Mouse (Mus musculus): ENCODE measurements around the gene Atp5s.

- no peak for TF ChIP-seq CEBPB (IDR thresholded peaks at IDR 0.05; ENCODE audit: insufficient read depth, poor library complexity, severe bottlenecking)
- TF ChIP-seq POLR2A (IDR thresholded peaks at IDR 0.05; ENCODE audit: insufficient read length, low read depth): no peak
- TF ChIP-seq USF1 (IDR thresholded peaks at IDR 0.05; ENCODE audit: low read depth): no peak
- TF ChIP-seq MYOD1 (IDR thresholded peaks at IDR 0.05; ENCODE audit: control insufficient read depth in 1 of 3, insufficient read length in 2 of 3, low read depth in 2 of 3): no peak
- no peak for TF ChIP-seq TCF12 (IDR thresholded peaks at IDR 0.05; ENCODE audit: insufficient read depth, poor library complexity, severe bottlenecking)
- TF ChIP-seq E2F4 (IDR thresholded peaks at IDR 0.05; ENCODE audit: insufficient read depth): no peak
- no peak for TF ChIP-seq POLR2AphosphoS2 (IDR thresholded peaks at IDR 0.05; ENCODE audit: insufficient read length, low read depth)
- TF ChIP-seq MAX (IDR thresholded peaks at IDR 0.05; ENCODE audit: low read depth): no peak
- no peak for TF ChIP-seq REST (IDR thresholded peaks at IDR 0.05; ENCODE audit: insufficient read depth, insufficient read length)
- no peak for TF ChIP-seq TCF3 (IDR thresholded peaks at IDR 0.05; ENCODE audit: insufficient read length, low read depth)
- TF ChIP-seq MYOG (IDR thresholded peaks at IDR 0.05; ENCODE audit: control insufficient read depth in 1 of 3, insufficient read depth in 1 of 3, insufficient read length in 2 of 3, low read depth in 2 of 3): no peak
- no peak for TF ChIP-seq SRF (IDR thresholded peaks at IDR 0.05; ENCODE audit: control insufficient read depth, insufficient read length, low read depth)
Observed at GRCm38 (mm10) chr12:69777341-69777730, 52.6 kb downstream of the Atp5s start.
